Mouse (Mus musculus) olfactory bulb, adult 2 months (tissue): Measurements from ENCODE around the gene Foxl2. TPM values are rescaled to one million over a fixed set of nuclear protein-coding genes. Genes with fewer than 3 reads are reported as not detected.
A peak's percentile ranks its signal among the peaks of the same experiment; 100 is the strongest.

Experiments used
- H3K27ac ChIP-seq: fragments of 200-500 bp; 2 replicates; pipeline ENCODE4 v1.5.1; 2012; ENCODE audit warnings: low read depth, low read length; ENCODE audit not compliant: insufficient read depth
- H3K4me1 ChIP-seq: fragments of 200-500 bp; 2 replicates; pipeline ENCODE4 v1.6.1; 2012; ENCODE audit warnings: low read length; ENCODE audit not compliant: control insufficient read depth, insufficient read depth
- H3K4me3 ChIP-seq: fragments of 200-500 bp; 2 replicates; pipeline ENCODE4 v1.5.1; 2012; ENCODE audit warnings: mild to moderate bottlenecking, low read depth, low read length, moderate library complexity; ENCODE audit not compliant: insufficient read depth
- CTCF ChIP-seq: fragments of 200-500 bp; IDR thresholded peaks from 2 replicates; pipeline ENCODE4 v1.5.1; 2012; ENCODE audit warnings: low read depth, mild to moderate bottlenecking, low read length, moderate library complexity; ENCODE audit not compliant: insufficient read depth
- POLR2A ChIP-seq: fragments of 200-500 bp; IDR thresholded peaks from 2 replicates; pipeline ENCODE4 v1.6.1; 2012; ENCODE audit warnings: mild to moderate bottlenecking, low read depth, low read length, moderate library complexity; ENCODE audit not compliant: insufficient read depth
- WGBS: fragments of 180-500 bp; shearing (Covaris S2); methylation state at CpG from one replicate; pipeline ENCODE4 v1.1.7; 2018; 5-methylcytosine and 5-hydroxymethylcytosine counted together
- polyA plus RNA-seq: library from polyadenylated mRNA; stranded (reverse); fragments of >200 nt; gene quantifications from 2 replicates; pipeline ENCODE4 v1.2.4, GENCODE M21; 2012; ENCODE audit warnings: low replicate concordance; ENCODE audit not compliant: missing spikeins, insufficient read depth, insufficient read length

Gene Foxl2
- polyA plus RNA-seq, 1 experiment = not detected

DNA sequence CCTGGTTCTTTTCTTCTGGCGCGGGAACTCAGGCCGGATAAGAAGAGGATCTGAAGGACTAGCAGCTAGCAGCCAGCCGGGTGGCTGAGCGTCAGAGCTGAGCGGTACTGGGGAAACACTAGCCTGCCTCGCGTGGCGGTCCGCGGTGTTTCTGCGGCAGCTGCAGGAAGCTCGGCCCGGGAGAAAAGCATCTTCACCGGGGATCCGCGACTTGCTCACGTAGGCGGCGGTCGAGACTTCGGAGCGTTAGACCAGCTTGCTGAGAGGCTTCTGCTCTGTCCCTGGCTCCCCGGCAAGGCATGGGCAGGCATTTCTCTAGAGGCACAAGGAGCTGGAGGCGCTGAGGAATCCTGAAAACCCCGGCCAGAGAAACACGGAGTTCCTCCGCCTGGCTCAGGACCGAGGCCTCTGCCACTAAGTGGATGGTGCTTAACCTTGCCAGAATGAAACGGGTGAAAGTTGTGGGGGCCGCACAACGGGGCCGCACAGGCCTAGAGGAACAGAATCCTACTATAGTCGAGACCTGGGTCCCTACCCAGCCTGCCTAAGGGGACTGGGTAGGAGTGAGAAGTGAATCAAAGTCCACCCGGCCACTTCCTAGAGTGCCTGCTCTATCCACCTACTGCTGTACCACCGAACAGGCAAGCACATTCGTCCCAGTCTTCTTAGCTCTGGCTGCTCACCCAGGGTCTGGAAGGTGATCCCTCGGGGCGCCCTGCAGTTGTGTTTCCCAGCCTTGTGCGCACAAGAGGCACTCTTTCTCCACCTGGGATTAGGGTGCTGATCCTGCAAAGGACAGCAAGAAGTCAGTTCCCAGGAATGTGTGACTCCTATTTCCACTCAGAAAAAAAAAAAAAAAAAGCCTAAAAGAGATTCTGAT lies 2.7 kb upstream of the Foxl2 start:
- WGBS = 2% methylated on average over 40 of the region's 40 CpGs
- Histone ChIP-seq H3K4me1 (peaks cover 23% of the 10 kb centered on the region), H3K4me3 (no peak overlapping the region), H3K27ac (no peak overlapping the region)
- TF ChIP-seq POLR2A (no peak), CTCF (peak; percentile 4; the same call in 1 of the 2 replicates)

DNA sequence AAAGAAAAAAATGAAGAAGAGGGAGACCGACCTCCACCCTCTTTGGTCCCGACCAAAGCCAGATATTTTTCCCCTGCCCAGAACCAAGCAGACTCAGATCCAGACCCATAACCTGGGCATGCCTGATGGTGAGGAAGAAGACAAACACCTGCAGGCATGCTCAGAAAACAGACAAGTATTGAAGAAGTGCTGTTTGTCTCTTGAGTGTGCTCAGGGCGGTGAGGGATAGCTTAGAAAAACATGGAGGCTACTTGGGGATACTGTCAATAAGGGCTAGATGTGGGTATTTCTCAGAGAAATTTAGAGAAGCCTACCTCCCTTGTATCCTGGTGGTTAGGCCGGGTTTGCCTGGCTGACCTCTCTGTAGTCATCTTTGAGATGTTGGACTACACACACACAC lies 1.8 kb upstream of the Foxl2 start:
- Histone ChIP-seq H3K4me3 (no peak overlapping the region), H3K27ac (no peak overlapping the region), H3K4me1 (peaks cover 23% of the 10 kb centered on the region)
- WGBS = 4% methylated on average over 4 of the region's 4 CpGs
- TF ChIP-seq POLR2A (no peak), CTCF (no peak)

DNA sequence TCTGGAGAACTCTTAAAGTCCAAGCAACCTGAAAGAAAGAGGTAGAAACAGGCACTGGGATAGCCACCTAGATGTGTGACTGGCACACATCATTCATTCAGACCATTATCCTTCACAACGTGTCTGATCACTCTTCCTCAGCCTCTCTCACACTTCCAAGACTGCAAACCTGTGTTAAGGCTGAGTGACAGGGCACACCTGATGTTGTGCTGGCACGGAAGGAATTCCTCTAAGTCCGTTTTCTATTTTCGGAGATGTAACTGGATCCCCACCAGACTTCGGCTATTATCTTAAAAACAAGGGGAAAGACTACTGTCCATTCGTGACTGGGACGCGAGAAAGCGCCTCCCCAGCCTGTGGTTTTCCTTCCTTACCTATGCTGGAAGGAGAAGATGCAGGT lies 1.3 kb upstream of the Foxl2 start:
- TF ChIP-seq POLR2A (no peak), CTCF (no peak)
- Histone ChIP-seq H3K4me1 (peaks cover 23% of the 10 kb centered on the region), H3K4me3 (no peak overlapping the region), H3K27ac (no peak overlapping the region)
- 6% methylated on average over 9 of the region's 9 CpGs for WGBS

DNA sequence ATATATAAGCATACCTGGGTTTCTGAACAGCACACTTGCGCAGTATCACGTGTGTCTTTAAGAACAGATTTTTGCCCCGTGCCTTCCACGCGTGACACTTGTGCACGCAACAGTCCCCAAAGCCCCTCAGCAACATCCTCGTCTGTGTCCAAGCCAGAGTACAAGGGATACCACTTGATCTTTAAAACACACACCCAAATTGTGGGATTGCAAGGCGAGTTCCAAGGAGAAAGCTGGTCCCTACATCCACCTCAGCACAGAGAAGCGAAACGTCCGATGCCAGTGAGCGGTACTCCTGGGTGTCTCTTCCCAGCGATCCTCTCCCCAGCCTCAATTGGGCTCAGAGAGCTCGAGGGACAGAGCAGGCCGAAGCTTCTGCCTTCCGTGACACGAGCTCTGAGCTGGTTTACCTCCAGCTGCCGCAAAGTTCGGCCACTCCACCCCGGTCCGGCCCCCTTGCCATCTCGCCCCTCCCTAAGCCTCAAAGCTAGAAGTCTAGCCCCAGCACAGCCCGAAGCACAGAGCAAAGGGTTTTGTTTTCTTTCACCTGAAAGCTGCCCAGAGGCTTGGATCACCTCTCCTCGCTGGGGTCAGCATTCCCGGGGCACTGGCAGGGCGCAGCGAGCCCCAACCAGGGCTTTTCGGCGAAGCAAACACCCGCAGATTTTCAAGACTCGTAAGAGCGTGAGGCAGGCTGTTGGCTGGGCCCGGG lies 541 bp upstream of the Foxl2 start:
- H3K4me3 ChIP-seq = peak overlapping the region; percentile 11; the same call in 1 of the 2 replicates
- H3K4me1 ChIP-seq = peaks cover 23% of the 10 kb centered on the region
- no peak for TF ChIP-seq POLR2A
- TF ChIP-seq CTCF = no peak
- 2% methylated on average over 33 of the region's 33 CpGs for WGBS
- H3K27ac ChIP-seq = no peak overlapping the region

DNA sequence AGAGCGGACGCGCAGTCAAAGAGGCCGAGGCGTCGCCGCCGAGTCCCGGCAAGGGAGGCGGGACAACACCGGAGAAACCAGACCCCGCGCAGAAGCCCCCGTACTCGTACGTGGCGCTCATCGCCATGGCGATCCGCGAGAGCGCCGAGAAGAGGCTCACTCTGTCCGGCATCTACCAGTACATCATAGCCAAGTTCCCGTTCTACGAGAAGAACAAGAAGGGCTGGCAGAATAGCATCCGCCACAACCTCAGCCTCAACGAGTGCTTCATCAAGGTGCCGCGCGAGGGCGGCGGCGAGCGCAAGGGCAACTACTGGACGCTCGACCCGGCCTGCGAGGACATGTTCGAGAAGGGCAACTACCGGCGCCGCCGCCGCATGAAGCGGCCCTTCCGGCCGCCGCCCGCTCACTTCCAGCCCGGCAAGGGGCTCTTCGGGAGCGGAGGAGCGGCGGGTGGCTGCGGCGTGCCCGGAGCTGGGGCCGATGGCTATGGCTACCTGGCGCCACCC lies 682 bp downstream of the Foxl2 start:
- TF ChIP-seq POLR2A = no peak
- no peak for TF ChIP-seq CTCF
- 1% methylated on average over 60 of the region's 60 CpGs for WGBS
- Histone ChIP-seq H3K27ac (no peak overlapping the region), H3K4me1 (peaks cover 23% of the 10 kb centered on the region), H3K4me3 (peak overlapping the region; percentile 38)

- H3K4me3 ChIP-seq = peak overlapping the region; percentile 38
- WGBS = 3% methylated on average over 80 of the region's 80 CpGs
- H3K4me1 ChIP-seq = peaks cover 23% of the 10 kb centered on the region
- no peak for TF ChIP-seq CTCF
- TF ChIP-seq POLR2A = no peak
- H3K27ac ChIP-seq = no peak overlapping the region
Observed at GRCm38 (mm10) chr9:98956591-98957381, 1.7 kb downstream of the Foxl2 start.

DNA sequence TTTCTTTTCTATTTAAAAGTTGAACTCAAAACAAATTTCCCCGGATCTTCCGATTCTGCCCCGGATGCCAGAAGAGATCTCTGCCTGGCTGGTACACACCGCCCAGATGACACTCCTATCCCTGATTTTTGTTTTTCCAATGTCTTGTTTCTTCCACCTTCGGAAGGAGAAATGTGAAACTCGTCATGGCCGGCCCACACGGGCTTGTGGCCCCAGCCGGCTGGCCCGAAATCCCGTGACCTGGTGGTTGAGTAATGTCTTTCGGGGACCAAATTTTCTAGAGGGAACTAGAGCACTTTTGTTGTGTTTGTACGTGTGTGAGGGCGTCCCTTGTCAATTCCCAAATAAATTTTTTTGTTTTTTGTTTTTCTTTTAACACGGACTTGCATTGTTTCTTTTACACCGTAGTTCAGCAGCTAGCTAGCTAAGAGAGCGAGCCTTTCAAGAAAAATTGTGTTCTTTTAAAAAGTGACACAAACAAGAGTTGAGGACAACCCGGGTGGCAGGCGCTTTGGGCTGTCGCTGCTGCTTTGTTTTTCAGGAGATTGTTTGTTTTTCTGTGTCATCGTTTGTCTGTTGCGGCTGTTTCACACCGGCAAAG lies 2.8 kb downstream of the Foxl2 start:
- H3K27ac ChIP-seq = no peak overlapping the region
- TF ChIP-seq CTCF = no peak
- TF ChIP-seq POLR2A = no peak
- H3K4me3 ChIP-seq = no peak overlapping the region
- WGBS = 4% methylated on average over 23 of the region's 23 CpGs
- peaks cover 17% of the 10 kb centered on the region for H3K4me1 ChIP-seq

DNA sequence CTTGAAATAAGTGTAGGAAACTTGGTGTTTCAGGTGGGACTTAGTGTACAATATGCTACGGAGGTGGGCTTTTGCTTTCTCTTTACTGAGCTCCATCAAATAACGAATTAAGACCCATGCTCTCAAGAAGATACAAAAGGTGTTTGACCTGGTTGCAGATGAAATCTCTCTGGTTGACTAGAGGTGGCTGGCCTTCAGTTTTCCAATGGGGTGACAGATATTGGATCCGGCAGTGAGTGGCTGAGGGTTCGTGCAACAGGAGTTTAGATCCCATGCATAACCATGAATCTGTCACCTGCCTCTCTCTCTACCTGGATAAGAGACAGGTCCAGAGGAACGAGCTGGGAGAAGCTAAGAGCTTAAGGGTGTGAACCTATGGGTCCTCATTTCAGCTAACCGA lies 3.5 kb downstream of the Foxl2 start:
- H3K4me3 ChIP-seq = no peak overlapping the region
- 5% methylated on average over 6 of the region's 6 CpGs for WGBS
- no peak overlapping the region for H3K27ac ChIP-seq
- no peak for TF ChIP-seq CTCF
- TF ChIP-seq POLR2A = no peak
- peaks cover 17% of the 10 kb centered on the region for H3K4me1 ChIP-seq

DNA sequence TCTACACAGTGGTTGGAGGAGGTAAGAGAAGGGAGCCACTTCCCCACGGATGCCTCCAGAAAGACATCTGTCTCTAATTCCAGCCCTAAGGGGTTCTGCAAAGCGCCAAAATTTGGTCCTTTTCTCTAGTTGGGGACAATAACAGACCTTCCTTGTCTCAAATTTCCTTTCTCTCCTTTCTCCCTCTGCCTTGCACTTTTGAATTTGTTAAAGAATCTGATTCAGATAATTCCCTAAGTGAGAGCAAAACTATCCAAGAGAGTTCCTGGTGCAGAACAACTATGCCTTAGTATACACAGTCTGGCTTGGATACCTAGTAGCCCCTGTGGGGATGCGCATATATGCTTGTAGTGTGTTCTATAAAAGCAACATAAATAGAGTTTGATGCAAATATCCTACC lies 4.8 kb downstream of the Foxl2 start:
- 39% methylated on average over 3 of the region's 3 CpGs for WGBS
- H3K4me1 ChIP-seq = peaks cover 17% of the 10 kb centered on the region
- TF ChIP-seq POLR2A (no peak), CTCF (no peak)

More for the DNA sequence above, 4.8 kb downstream of the Foxl2 start:
- Histone ChIP-seq H3K4me3 (no peak overlapping the region), H3K27ac (no peak overlapping the region)
